Mouse (Mus musculus) CH12.LX (cell line): ENCODE data around the gene Matk.

Source experiments
- CTCF ChIP-seq, 2 experiments: IDR thresholded peaks in 1 of 2; conservative IDR thresholded peaks in 1 of 2; 2 replicates each; pipeline ENCODE4 v1.5.1; 2011 to 2012; ENCODE audit warnings: low read depth in 2 of 2, low read length in 2 of 2, improper control_type of control experiment in 1 of 2, inconsistent platforms in 1 of 2, mild to moderate bottlenecking in 1 of 2, moderate library complexity in 1 of 2
- EP300 ChIP-seq: IDR thresholded peaks from 2 replicates; pipeline ENCODE4 v1.6.1; 2011; ENCODE audit warnings: low read length, improper control_type of control experiment
- HCFC1 ChIP-seq: IDR thresholded peaks from 2 replicates; pipeline ENCODE4 v1.6.1; 2012; ENCODE audit warnings: low read depth, mild to moderate bottlenecking, inconsistent platforms, low read length, improper control_type of control experiment
- MAX ChIP-seq: IDR thresholded peaks from 2 replicates; pipeline ENCODE4 v1.6.1; 2011; ENCODE audit warnings: low read length, improper control_type of control experiment
- MEF2A ChIP-seq: IDR thresholded peaks from 2 replicates; pipeline ENCODE4 v1.6.1; 2014; ENCODE audit warnings: low read depth, mild to moderate bottlenecking, inconsistent platforms, low read length, improper control_type of control experiment, borderline replicate concordance
- MYC ChIP-seq: IDR thresholded peaks from 2 replicates; pipeline ENCODE4 v1.6.1; 2011; ENCODE audit warnings: low read depth, mild to moderate bottlenecking, improper control_type of control experiment, low read length
- POLR2A ChIP-seq: IDR thresholded peaks from 2 replicates; pipeline ENCODE4 v1.6.1; 2011; ENCODE audit warnings: low read depth, mild to moderate bottlenecking, improper control_type of control experiment, low read length
- POLR2AphosphoS2 ChIP-seq: IDR thresholded peaks from 2 replicates; pipeline ENCODE4 v1.6.1; 2011; ENCODE audit warnings: low read depth, low read length, improper control_type of control experiment
- RCOR1 ChIP-seq: conservative IDR thresholded peaks from 2 replicates; pipeline ENCODE4 v1.6.1; 2012; ENCODE audit warnings: low read depth, mild to moderate bottlenecking, inconsistent platforms, low read length, improper control_type of control experiment
- TCF12 ChIP-seq: IDR thresholded peaks from 2 replicates; pipeline ENCODE4 v1.6.1; 2014; ENCODE audit warnings: low read depth, mild to moderate bottlenecking, inconsistent platforms, low read length, improper control_type of control experiment
- UBTF ChIP-seq: IDR thresholded peaks from 2 replicates; pipeline ENCODE4 v1.6.1; 2012; ENCODE audit warnings: low read depth, mild to moderate bottlenecking, inconsistent platforms, low read length, improper control_type of control experiment, moderate library complexity

DNA sequence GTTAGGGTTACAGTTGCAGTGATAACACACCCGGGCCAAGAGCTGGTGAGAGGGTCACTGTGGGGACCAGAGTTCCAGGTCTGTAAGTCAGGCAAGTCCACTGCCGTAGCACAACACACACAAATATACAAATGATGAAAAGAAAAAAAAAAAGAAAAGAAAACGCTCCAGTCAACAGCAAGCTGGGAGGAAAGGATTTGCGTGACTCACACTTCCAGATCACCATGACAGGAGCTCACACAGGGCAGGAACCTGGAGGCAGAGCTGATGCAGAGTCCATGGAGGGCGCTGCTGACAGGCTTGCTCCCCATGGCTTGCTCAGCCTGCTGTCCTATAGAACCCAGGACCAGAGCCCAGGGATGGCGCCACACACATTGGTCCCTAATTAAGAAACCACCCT lies 18.5 kb upstream of the Matk start:
- TF ChIP-seq CTCF (conservative IDR thresholded peaks at IDR 0.05 in 1 of 2, IDR thresholded peaks at IDR 0.05 in 1 of 2; ENCODE audit: low read depth in 2 of 2, low read length in 2 of 2) (no peak), POLR2A (no peak), EP300 (no peak), RCOR1 (no peak), MYC (no peak), TCF12 (no peak), MEF2A (no peak), POLR2AphosphoS2 (no peak), HCFC1 (no peak), UBTF (no peak), MAX (no peak)
